Mouse (Mus musculus): ENCODE results near the gene Rorc. TPM values are rescaled to one million over a fixed set of nuclear protein-coding genes. Genes with fewer than 3 reads are reported as not detected.

Rorc gene
- 2.3 TPM in 2 replicates for polyA plus RNA-seq (2015; fragmentation: Nextera tagmentation; extraction: Ambion mirVana)

GRCm38 (mm10) chr3:94372641-94373040 is at the start of gene Rorc:
Gene Rorc, plus strand, starts transcription at chr3:94372794.
- Histone ChIP-seq H3K4me1 (peaks cover 36% of the 10 kb centered on the region), H3K9me3 (no peaks in the 10 kb centered on the region), H3K4me2 (peak within 1 kb of the TSS; percentile 55), H3K27me3 (peaks cover 26% of the 10 kb centered on the region), H3K4me3 (peak within 1 kb of the TSS; percentile 31), H3K9ac (peak within 1 kb of the TSS; percentile 52), H3K27ac (no peak within 1 kb of the TSS), H3K36me3 (no peaks in the 10 kb centered on the region)
- WGBS = 7% methylated on average over 5 of the region's 5 CpGs
- ATAC-seq (ENCODE audit: insufficient number of reproducible peaks, insufficient read depth, low FRiP score, low TSS enrichment, low read depth) = no peak

GRCm38 (mm10) chr3:94328681-94329080 is 43.9 kb upstream of the Rorc start:
- H3K27ac ChIP-seq = no peak overlapping the region
- ATAC-seq (ENCODE audit: insufficient number of reproducible peaks, insufficient read depth, low FRiP score, low TSS enrichment, low read depth) = no peak
- H3K4me1 ChIP-seq = no peaks in the 10 kb centered on the region
- WGBS = 56% methylated on average over 3 of the region's 3 CpGs
- no peak overlapping the region for H3K4me2 ChIP-seq
- peaks cover 16% of the 10 kb centered on the region for H3K36me3 ChIP-seq
- H3K9ac ChIP-seq = no peak overlapping the region
- H3K4me3 ChIP-seq = no peak overlapping the region
- no peaks in the 10 kb centered on the region for H3K27me3 ChIP-seq
- no peaks in the 10 kb centered on the region for H3K9me3 ChIP-seq

DNA sequence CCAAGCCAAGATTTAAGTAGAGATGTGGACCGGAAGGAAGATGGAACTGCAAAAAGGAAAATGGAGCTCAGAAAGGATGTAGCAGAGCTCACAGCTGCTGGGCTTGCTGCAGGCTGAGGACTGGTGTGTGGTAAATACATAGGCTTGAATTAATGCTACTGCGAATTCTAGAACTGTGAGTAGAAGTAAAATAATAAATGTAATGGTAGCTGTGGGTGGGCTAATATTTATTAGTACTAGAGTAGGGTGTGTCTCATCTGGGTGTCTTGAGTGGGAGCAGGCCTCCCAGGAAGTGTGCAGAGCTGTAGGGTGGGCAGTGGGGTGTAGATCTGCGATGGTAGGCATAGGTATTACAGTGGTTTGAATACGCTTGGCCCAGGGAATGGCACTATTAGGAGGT is 38.2 kb upstream of the Rorc start:
- Histone ChIP-seq H3K4me3 (no peak overlapping the region), H3K4me1 (no peaks in the 10 kb centered on the region), H3K9me3 (no peaks in the 10 kb centered on the region), H3K27me3 (no peaks in the 10 kb centered on the region), H3K9ac (no peak overlapping the region), H3K27ac (no peak overlapping the region), H3K4me2 (no peak overlapping the region), H3K36me3 (peaks cover 3% of the 10 kb centered on the region)
- WGBS = 92% methylated on average over 4 of the region's 4 CpGs
- no peak for ATAC-seq (ENCODE audit: insufficient number of reproducible peaks, insufficient read depth, low FRiP score, low TSS enrichment, low read depth)

GRCm38 (mm10) chr3:94338522-94338921 is 34.1 kb upstream of the Rorc start:
- ATAC-seq (ENCODE audit: insufficient number of reproducible peaks, insufficient read depth, low FRiP score, low TSS enrichment, low read depth) = no peak
- Histone ChIP-seq H3K27ac (no peak overlapping the region), H3K9ac (no peak overlapping the region), H3K4me2 (no peak overlapping the region), H3K4me3 (no peak overlapping the region), H3K4me1 (0 out of 2 replicates have a peak, but pooled peaks cover 5% of the 10 kb centered on the region), H3K36me3 (no peaks in the 10 kb centered on the region), H3K27me3 (no peaks in the 10 kb centered on the region), H3K9me3 (no peaks in the 10 kb centered on the region)
- 81% methylated on average over 3 of the region's 3 CpGs for WGBS

- ATAC-seq (ENCODE audit: insufficient number of reproducible peaks, insufficient read depth, low FRiP score, low TSS enrichment, low read depth) = no peak
- H3K4me3 ChIP-seq = no peak within 1 kb of the TSS
- WGBS = 58% methylated on average over 3 of the region's 3 CpGs
Measured at GRCm38 (mm10) chr3:94341959-94342422, 30.6 kb upstream of the Rorc start, which contains the start of gene Them5. Gene Them5, plus strand, starts transcription at chr3:94342099.

GRCm38 (mm10) chr3:94342552-94342951 is 30.0 kb upstream of the Rorc start:
- H3K4me2 ChIP-seq = no peak overlapping the region
- 0 out of 2 replicates have a peak, but pooled peaks cover 5% of the 10 kb centered on the region for H3K4me1 ChIP-seq
- H3K27ac ChIP-seq = no peak overlapping the region; the same call in 1 of the 2 replicates
- no peaks in the 10 kb centered on the region for H3K27me3 ChIP-seq
- ATAC-seq (ENCODE audit: insufficient number of reproducible peaks, insufficient read depth, low FRiP score, low TSS enrichment, low read depth) = no peak
- no peaks in the 10 kb centered on the region for H3K36me3 ChIP-seq
- 33% methylated on average over 1 of the region's 1 CpGs for WGBS
- no peak overlapping the region for H3K4me3 ChIP-seq
- no peak overlapping the region for H3K9ac ChIP-seq
- no peaks in the 10 kb centered on the region for H3K9me3 ChIP-seq

More at GRCm38 (mm10) chr3:94341959-94342422, 30.6 kb upstream of the Rorc start, which contains the start of gene Them5:
- H3K4me2 ChIP-seq = no peak within 1 kb of the TSS
- H3K4me1 ChIP-seq = 0 out of 2 replicates have a peak, but pooled peaks cover 5% of the 10 kb centered on the region
- H3K27ac ChIP-seq = peak within 1 kb of the TSS; percentile 11; the same call in 1 of the 2 replicates
- no peaks in the 10 kb centered on the region for H3K36me3 ChIP-seq
- no peaks in the 10 kb centered on the region for H3K9me3 ChIP-seq
- no peaks in the 10 kb centered on the region for H3K27me3 ChIP-seq
- H3K9ac ChIP-seq = no peak within 1 kb of the TSS

- Histone ChIP-seq H3K27ac (no peak overlapping the region), H3K36me3 (no peaks in the 10 kb centered on the region), H3K4me1 (0 out of 2 replicates have a peak, but pooled peaks cover 5% of the 10 kb centered on the region), H3K4me3 (no peak overlapping the region), H3K9me3 (no peaks in the 10 kb centered on the region), H3K9ac (no peak overlapping the region), H3K4me2 (no peak overlapping the region), H3K27me3 (no peaks in the 10 kb centered on the region)
- 70% methylated on average over 2 of the region's 2 CpGs for WGBS
- no peak for ATAC-seq (ENCODE audit: insufficient number of reproducible peaks, insufficient read depth, low FRiP score, low TSS enrichment, low read depth)
Measured at GRCm38 (mm10) chr3:94344182-94344581, 28.4 kb upstream of the Rorc start.

GRCm38 (mm10) chr3:94344897-94345296 is 27.7 kb upstream of the Rorc start:
- Histone ChIP-seq H3K27me3 (no peaks in the 10 kb centered on the region), H3K4me2 (no peak overlapping the region), H3K4me3 (no peak overlapping the region), H3K4me1 (0 out of 2 replicates have a peak, but pooled peaks cover 5% of the 10 kb centered on the region), H3K9ac (no peak overlapping the region), H3K27ac (no peak overlapping the region), H3K36me3 (no peaks in the 10 kb centered on the region), H3K9me3 (no peaks in the 10 kb centered on the region)
- ATAC-seq (ENCODE audit: insufficient number of reproducible peaks, insufficient read depth, low FRiP score, low TSS enrichment, low read depth) = no peak
- WGBS = 67% methylated on average over 3 of the region's 3 CpGs

- Histone ChIP-seq H3K9me3 (no peaks in the 10 kb centered on the region), H3K4me2 (no peak overlapping the region), H3K27ac (no peak overlapping the region), H3K36me3 (no peaks in the 10 kb centered on the region), H3K27me3 (no peaks in the 10 kb centered on the region), H3K4me3 (no peak overlapping the region), H3K9ac (no peak overlapping the region), H3K4me1 (no peaks in the 10 kb centered on the region)
- no peak for ATAC-seq (ENCODE audit: insufficient number of reproducible peaks, insufficient read depth, low FRiP score, low TSS enrichment, low read depth)
- WGBS = 78% methylated on average over 2 of the region's 2 CpGs
Measured at GRCm38 (mm10) chr3:94348146-94348545, 24.4 kb upstream of the Rorc start.

GRCm38 (mm10) chr3:94360812-94361211 is 11.8 kb upstream of the Rorc start:
- 6% methylated on average over 1 of the region's 1 CpGs for WGBS
- Histone ChIP-seq H3K4me1 (peaks cover 7% of the 10 kb centered on the region; the same call in 1 of the 2 replicates), H3K27me3 (peaks cover 43% of the 10 kb centered on the region), H3K4me2 (no peak overlapping the region), H3K9me3 (no peaks in the 10 kb centered on the region), H3K36me3 (no peaks in the 10 kb centered on the region), H3K27ac (no peak overlapping the region), H3K4me3 (no peak overlapping the region), H3K9ac (no peak overlapping the region)
- no peak for ATAC-seq (ENCODE audit: insufficient number of reproducible peaks, insufficient read depth, low FRiP score, low TSS enrichment, low read depth)

DNA sequence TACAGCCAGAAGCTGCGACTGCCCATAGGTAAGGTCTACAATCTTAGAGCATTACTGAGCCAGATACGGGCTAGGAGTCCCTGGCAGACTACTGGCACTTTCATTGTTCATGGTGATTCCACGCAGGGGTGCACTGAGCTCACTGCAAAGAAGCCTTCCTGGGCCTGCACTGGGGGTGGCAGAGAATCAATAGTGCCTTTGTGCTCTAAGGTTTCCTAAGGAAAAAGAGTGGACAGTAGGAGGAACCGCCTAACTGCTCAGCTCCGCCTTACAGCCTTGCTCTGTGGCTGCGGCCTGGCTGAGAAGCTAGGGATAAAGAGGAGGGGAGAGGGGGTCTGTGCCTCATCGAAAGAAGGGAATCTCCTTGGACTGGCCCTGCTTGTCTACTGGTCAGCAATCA is 10.5 kb upstream of the Rorc start, which contains the start of gene C2cd4d:
Gene C2cd4d, plus strand, starts transcription at position 301 of the 400 bp plus-strand sequence.
- ATAC-seq (ENCODE audit: insufficient number of reproducible peaks, insufficient read depth, low FRiP score, low TSS enrichment, low read depth) = no peak

More for the DNA sequence above, 10.5 kb upstream of the Rorc start, which contains the start of gene C2cd4d:
- Histone ChIP-seq H3K9ac (peak within 1 kb of the TSS; percentile 89), H3K27me3 (peaks cover 50% of the 10 kb centered on the region), H3K4me2 (peak within 1 kb of the TSS; percentile 91), H3K27ac (peak within 1 kb of the TSS; percentile 16; the same call in 1 of the 2 replicates), H3K9me3 (no peaks in the 10 kb centered on the region), H3K4me1 (peaks cover 7% of the 10 kb centered on the region; the same call in 1 of the 2 replicates), H3K36me3 (no peaks in the 10 kb centered on the region), H3K4me3 (peak within 1 kb of the TSS; percentile 61)
- 28% methylated on average over 7 of the region's 7 CpGs for WGBS
